Mouse (Mus musculus): ENCODE measurements at regions not wholly inside any gene's neighbourhood (a gene's known extent, or its start where the extent isn't known, plus 50 kb on each side); places are given as distances from the start of the nearest gene placed in this dataset.

DNA sequence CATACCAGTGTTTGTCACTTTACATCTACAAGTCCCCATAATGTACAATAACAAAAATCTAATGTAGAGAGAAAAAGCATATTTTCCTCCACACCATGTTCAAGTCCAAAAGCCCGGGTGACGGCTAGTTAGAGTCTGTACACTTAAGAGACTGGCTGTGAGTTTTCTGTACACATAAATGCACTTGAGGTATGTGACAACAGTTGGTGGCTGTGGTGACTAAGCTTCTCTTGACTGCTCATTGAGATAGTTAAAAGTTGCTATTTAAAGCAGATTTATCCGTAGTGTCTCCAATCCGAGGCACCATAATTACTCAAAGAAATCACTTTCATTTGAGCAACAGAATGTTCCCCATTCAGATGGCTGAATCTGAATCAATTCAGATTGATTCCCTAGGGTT is 421.9 kb upstream of the Gm10131 start:
- TF ChIP-seq POLR2A (IDR thresholded peaks at IDR 0.05; ENCODE audit: control insufficient read depth, low read depth, low read length) (no peak), CTCF (IDR thresholded peaks at IDR 0.05; ENCODE audit: control insufficient read depth, insufficient read depth, insufficient replicate concordance, low read depth, low read length) (no peak)

Measured in testis, adult 2 months (tissue).